Mouse (Mus musculus) kidney, adult 2 months (tissue): ENCODE data around the gene Ablim1. TPM values are rescaled to one million over a fixed set of nuclear protein-coding genes. Genes with fewer than 3 reads are reported as not detected.

Experiments
- DNase-seq: peaks from one replicate; pipeline ENCODE4 v3.0.0; 2021
- H3K27ac ChIP-seq: fragments of 200-500 bp; 2 replicates; pipeline ENCODE4 v1.5.1; 2012; ENCODE audit warnings: low read depth, low read length, control low read depth, inconsistent platforms; ENCODE audit not compliant: insufficient read depth
- H3K27me3 ChIP-seq: fragments of 200-500 bp; replicated peaks from 2 replicates; pipeline ENCODE4 v1.6.1; 2012; ENCODE audit warnings: mild to moderate bottlenecking, moderate library complexity, low read length, inconsistent platforms; ENCODE audit not compliant: control insufficient read depth, insufficient read depth
- H3K36me3 ChIP-seq: fragments of 200-500 bp; 2 replicates; pipeline ENCODE4 v1.6.1; 2012; ENCODE audit warnings: mild to moderate bottlenecking, moderate library complexity, low read length, inconsistent platforms; ENCODE audit not compliant: control insufficient read depth, insufficient read depth
- H3K4me1 ChIP-seq: fragments of 200-500 bp; 2 replicates; pipeline ENCODE4 v1.6.1; 2011; ENCODE audit warnings: low read length; ENCODE audit not compliant: control insufficient read depth, insufficient read depth
- H3K4me3 ChIP-seq: fragments of 200-500 bp; 2 replicates; pipeline ENCODE4 v1.5.1; 2011; ENCODE audit warnings: mild to moderate bottlenecking, low read depth, low read length, control low read depth; ENCODE audit not compliant: insufficient read depth
- CTCF ChIP-seq: fragments of 200-500 bp; conservative IDR thresholded peaks from 2 replicates; pipeline ENCODE4 v1.5.1; 2011; ENCODE audit warnings: low read depth, mild to moderate bottlenecking, control low read depth, low read length, moderate library complexity, mixed read lengths; ENCODE audit not compliant: insufficient read depth, insufficient read length
- POLR2A ChIP-seq: fragments of 200-500 bp; IDR thresholded peaks from one replicate; pipeline ENCODE4 v1.6.1; 2011; ENCODE audit warnings: low read depth, low read length, control low read depth
- WGBS: fragments of 180-500 bp; shearing (Covaris S2); methylation state at CpG from one replicate; pipeline ENCODE4 v1.1.7; 2018; 5-methylcytosine and 5-hydroxymethylcytosine counted together
- polyA plus RNA-seq: library from polyadenylated mRNA; depleted of rRNA; stranded (reverse); fragments of >200 nt; gene quantifications from 2 replicates; pipeline ENCODE4 v1.2.3, GENCODE M21; 2012

Ablim1 gene
- polyA plus RNA-seq, 1 experiment, result 34.7 TPM

DNA sequence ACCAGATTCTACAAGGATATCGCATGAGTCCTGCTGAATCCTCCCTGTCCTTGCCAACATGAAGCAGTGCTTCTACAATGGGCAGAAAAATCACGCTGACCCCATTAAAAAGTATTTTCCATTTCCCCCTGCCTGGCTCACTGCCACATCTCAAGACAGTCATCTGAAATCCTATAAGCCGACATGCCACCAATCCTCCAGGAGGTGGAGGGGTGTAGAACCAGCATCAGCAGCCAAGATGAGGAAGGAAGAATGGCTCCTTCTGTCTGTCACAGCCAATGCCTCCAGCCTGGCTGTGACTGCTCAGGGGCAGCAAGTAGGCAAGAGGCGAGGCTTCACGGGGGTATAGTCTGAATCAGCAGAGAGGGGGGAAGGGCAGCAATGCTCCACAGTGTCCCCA lies 47.2 kb downstream of the Ablim1 start:
- WGBS, result 61% methylated on average over 5 of the region's 5 CpGs
- no peaks in the 10 kb centered on the region for H3K27me3 ChIP-seq
- no peak for TF ChIP-seq CTCF
- no peak for TF ChIP-seq POLR2A
- H3K4me1 ChIP-seq, result peaks cover 8% of the 10 kb centered on the region; the same call in 1 of the 2 replicates
- DNase-seq, result no peak
- H3K4me3 ChIP-seq, result no peak overlapping the region
- no peaks in the 10 kb centered on the region for H3K36me3 ChIP-seq
- H3K27ac ChIP-seq, result no peak overlapping the region

DNA sequence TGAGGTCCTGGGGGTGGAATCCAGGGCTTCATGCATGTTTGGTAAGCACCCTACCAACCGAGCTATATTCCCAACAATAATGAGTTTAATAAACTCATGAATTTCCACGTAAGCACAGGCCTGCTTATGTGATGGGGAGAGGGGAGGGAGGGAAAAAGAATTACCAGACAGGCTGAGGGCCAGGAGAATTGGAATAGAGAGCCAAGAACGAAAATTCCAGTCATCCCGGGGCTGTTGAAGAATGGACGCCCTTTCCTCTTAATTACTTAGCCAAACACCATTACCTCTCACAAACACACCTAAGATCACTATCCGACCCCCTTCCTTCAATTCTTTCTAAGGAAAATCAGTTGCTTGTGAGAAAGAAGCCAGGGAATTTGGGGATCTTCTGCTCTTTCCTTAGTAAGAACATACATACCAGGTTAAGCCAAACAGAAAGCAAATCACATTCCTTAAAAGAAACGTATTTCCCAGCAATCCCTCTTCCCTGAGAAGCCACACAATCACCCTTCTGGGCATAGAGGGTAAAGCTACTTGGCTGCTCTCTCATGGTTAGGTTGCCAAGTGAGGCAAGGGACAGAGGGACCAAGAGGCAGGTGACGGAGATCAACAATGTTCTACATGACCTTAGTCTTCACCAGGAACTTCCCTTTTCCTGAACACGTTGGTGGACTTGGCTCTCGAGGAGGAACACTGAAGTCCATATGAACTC lies 48.2 kb downstream of the Ablim1 start:
- H3K36me3 ChIP-seq, result no peaks in the 10 kb centered on the region
- H3K4me1 ChIP-seq, result peaks cover 3% of the 10 kb centered on the region; the same call in 1 of the 2 replicates
- no peak overlapping the region for H3K4me3 ChIP-seq
- WGBS, result 56% methylated on average over 10 of the region's 10 CpGs
- DNase-seq, result no peak
- H3K27ac ChIP-seq, result no peak overlapping the region; the same call in 1 of the 2 replicates
- no peak for TF ChIP-seq CTCF
- TF ChIP-seq POLR2A, result no peak
- no peaks in the 10 kb centered on the region for H3K27me3 ChIP-seq

DNA sequence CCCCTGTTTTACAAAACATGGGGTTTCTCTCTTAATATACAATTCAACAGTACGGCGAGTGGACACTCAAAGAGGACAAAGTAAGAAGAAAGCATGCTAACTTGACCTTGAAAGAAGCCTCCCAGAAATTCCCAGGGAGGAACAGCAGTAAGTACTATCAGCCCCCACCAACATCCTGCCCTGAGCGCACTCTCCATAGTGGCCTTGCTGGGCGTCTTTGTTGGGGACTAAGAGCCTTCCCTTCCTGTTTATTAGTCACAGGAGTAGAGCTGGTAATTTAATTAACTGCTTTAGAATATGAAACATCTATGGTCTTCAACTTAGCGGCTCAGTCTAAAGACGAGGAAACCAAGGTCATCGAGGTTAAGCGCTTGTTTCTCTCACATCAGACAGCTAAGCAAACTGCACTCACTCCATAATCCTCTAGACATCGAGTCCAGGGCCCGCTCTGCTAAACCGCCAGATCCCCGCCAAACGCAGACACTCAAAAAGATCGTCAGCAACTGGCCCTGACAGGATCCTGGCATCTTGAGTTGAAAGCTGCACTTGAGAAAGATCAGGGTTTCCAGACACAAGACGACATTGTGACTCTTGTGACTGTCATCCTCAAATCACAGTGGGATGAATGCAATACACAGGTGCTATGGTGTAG lies 50.3 kb downstream of the Ablim1 start:
- Histone ChIP-seq H3K27me3 (no peaks in the 10 kb centered on the region), H3K4me1 (peaks cover 3% of the 10 kb centered on the region; the same call in 1 of the 2 replicates), H3K36me3 (no peaks in the 10 kb centered on the region), H3K27ac (no peak overlapping the region), H3K4me3 (no peak overlapping the region)
- no peak for TF ChIP-seq CTCF
- no peak for TF ChIP-seq POLR2A
- DNase-seq, result no peak
- 70% methylated on average over 15 of the region's 15 CpGs for WGBS

DNA sequence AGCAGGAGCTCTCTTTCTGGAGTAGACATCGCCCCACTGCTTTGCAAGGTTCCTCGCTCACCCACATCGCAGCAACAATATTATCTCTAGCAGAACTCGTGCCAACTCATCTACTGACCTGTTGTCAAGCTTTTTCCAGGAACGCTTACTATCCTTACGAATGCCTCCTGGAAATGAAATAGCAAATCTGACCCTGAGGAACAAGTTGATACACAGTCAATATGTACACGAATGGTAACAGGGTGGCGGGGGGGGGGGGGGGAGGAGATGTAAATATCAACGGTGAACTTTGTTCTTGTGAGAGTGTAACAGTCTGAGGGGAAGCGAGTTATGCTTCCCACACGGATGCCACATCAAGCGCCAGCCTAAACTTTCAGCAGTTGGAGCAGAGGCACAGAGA lies 56.9 kb downstream of the Ablim1 start:
- 73% methylated on average over 12 of the region's 12 CpGs for WGBS
- Histone ChIP-seq H3K27ac (no peak overlapping the region), H3K27me3 (no peaks in the 10 kb centered on the region), H3K4me1 (0 out of 2 replicates have a peak, but pooled peaks cover 5% of the 10 kb centered on the region), H3K4me3 (no peak overlapping the region), H3K36me3 (no peaks in the 10 kb centered on the region)
- TF ChIP-seq CTCF (no peak), POLR2A (no peak)
- no peak for DNase-seq

DNA sequence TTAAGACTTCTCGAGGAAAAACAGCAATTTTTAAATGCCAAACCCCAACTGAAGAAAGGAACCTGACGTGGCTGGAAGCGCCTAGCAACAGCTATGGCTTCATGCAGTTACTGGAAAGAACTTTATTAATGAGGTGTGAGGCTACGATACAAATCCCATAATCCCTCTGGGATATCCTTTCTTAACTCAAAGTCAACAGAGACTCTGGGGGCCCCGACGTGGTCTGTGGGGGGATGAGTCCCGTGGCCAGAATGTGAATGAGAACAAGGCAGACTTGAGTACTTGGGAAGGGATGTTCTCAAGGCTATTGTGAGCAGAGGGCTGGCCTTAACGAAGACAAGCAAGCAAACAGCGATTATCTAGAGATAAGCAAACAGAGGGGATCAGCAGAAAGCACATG lies 58.1 kb downstream of the Ablim1 start:
- Histone ChIP-seq H3K36me3 (no peaks in the 10 kb centered on the region), H3K27me3 (no peaks in the 10 kb centered on the region), H3K4me1 (0 out of 2 replicates have a peak, but pooled peaks cover 5% of the 10 kb centered on the region), H3K4me3 (no peak overlapping the region), H3K27ac (no peak overlapping the region)
- no peak for DNase-seq
- 69% methylated on average over 9 of the region's 9 CpGs for WGBS
- TF ChIP-seq POLR2A (no peak), CTCF (no peak)

DNA sequence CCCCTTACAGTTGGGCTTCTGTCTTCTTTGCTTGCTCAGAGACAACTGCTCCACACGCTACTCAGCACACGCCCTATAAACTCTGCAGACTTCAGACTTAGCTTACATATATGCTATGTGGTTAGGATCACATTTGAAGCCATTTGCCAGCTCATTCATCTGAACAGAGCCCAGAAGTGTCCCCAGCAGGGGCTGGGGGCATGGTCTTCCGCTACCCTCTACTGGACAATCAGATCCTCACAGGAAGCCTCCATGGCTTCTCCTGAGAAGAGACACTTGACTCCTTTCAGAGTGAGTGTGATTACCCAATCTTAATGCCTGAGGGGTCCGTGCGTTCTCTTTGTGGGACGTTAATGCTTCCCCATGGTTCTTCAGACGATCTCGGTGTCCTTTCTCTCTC lies 59.6 kb downstream of the Ablim1 start:
- no peak overlapping the region for H3K4me3 ChIP-seq
- 0 out of 2 replicates have a peak, but pooled peaks cover 5% of the 10 kb centered on the region for H3K4me1 ChIP-seq
- WGBS, result 87% methylated on average over 8 of the region's 8 CpGs
- no peak overlapping the region for H3K27ac ChIP-seq
- H3K27me3 ChIP-seq, result no peaks in the 10 kb centered on the region
- H3K36me3 ChIP-seq, result no peaks in the 10 kb centered on the region
- no peak for DNase-seq
- no peak for TF ChIP-seq POLR2A
- TF ChIP-seq CTCF, result peak; percentile 44
